Mouse (Mus musculus): ENCODE data around the gene Kars. TPM values are rescaled to one million over a fixed set of nuclear protein-coding genes. Genes with fewer than 3 reads are reported as not detected.

Kars gene
- polyA plus RNA-seq (2012; rRNA removed), result 138 and 156 TPM in 2 replicates

DNA sequence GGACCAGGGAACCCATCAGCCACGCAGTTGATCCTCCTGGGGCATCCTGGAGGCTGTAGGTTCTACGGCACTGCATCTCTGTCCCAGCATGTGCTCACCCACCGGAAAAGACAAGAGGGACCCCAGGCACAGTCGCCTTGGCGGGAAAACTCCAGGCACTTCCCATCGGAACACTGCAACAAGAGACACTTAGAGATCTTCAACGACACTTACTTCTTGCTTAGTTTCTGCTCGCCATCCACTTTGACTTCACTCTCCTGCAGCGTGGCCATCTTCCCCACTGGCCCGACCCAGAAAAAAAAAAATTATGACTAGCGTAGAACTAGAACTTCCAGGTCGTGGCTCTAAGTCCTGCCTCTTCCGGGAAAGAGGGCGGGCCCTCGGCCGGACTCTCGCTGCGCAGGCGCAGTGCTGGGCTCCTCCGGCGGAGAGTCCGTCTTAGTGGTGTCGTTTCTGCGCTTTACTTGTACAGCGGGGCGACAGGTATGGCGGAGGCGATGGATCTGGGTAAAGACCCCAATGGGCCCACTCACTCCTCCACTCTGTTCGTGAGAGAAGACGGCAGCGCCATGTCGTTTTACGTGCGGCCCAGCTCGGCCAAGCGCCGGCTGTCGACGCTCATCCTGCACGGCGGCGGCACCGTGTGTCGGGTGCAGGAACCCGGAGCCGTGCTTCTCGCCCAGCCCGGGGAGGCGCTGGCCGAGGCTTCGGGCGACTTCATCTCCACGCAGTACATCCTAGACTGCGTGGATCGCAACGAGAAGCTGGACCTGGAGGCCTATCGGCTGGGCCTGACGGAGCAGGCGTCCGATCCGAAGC lies at the start of gene Kars, which contains the start of gene Terf2ip:
Gene Kars (minus strand): TSS at position 327 of the 819 bp plus-strand sequence.
Gene Terf2ip (plus strand): TSS at position 402 of the 819 bp plus-strand sequence.

DNA sequence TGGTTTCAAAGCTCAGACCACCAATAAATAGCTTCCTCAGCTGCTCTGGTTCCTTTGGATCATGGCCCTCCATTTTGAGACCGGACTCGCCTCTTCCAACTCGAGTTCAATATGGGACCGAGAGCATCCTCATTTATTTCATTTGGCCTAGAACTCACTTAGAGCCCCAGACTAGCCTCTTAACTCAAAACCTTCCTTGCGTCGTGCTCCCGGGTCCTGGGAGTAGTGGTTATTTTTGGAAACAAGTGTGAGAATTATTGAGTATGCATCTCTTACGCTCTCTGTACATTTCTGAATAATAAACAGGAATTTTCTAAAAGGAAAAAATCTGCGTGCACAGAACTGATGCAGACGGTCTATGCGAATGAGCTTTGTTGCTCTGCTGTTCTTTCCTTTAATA lies 3.8 kb upstream of the Kars start, which contains the start of gene Gm6793:
Gene Gm6793 (minus strand): TSS at position 101 of the 400 bp plus-strand sequence.

GRCm38 (mm10) chr8:111992013-111992702 lies 19.0 kb downstream of the Kars start, which contains the start of gene Adat1:
Gene Adat1 (minus strand): TSS chr8:111992302.

Other genes with a start within 250 kb of the Kars start
- 157 and 309 TPM in 2 replicates for gene Cfdp1, start 157.0 kb downstream of the Kars start, polyA plus RNA-seq (2012; rRNA removed)
- gene Tmem170, start 134.6 kb downstream of the Kars start, polyA plus RNA-seq (2012; rRNA removed), result 4.7 and 6.6 TPM in 2 replicates
- 0.89 and 2.1 TPM in 2 replicates for gene Chst5, start 100.9 kb downstream of the Kars start, polyA plus RNA-seq (2012; rRNA removed)
- gene Tmem231, start 77.4 kb downstream of the Kars start, polyA plus RNA-seq (2012; rRNA removed), result 11.2 and 13.9 TPM in 2 replicates
- gene Gabarapl2, start 70.6 kb downstream of the Kars start, polyA plus RNA-seq (2012; rRNA removed), result 91.3 and 134 TPM in 2 replicates
- 13.8 and 14.9 TPM in 2 replicates for gene Adat1, start 19.0 kb downstream of the Kars start, polyA plus RNA-seq (2012; rRNA removed)
- 21.1 and 24.5 TPM in 2 replicates for gene Terf2ip, start 75 bp upstream of the Kars start, polyA plus RNA-seq (2012; rRNA removed)
- gene Gm6793, start 3.7 kb upstream of the Kars start, polyA plus RNA-seq (2012; rRNA removed), result 0.52 and 0.57 TPM in 2 replicates